Mouse (Mus musculus) liver, embryonic 12.5 days (tissue): ENCODE measurements around the gene Nsf. TPM values are rescaled to one million over a fixed set of nuclear protein-coding genes. Genes with fewer than 3 reads are reported as not detected.
"Not testable (repeated sequence)": the region's sequence is repeated elsewhere in the genome, so short reads cannot be mapped to it uniquely, and the experiment has no call there.

Experiments used
- ATAC-seq: fragments of 200-750 bp; cut with Nextera tagmentation; 2 replicates; pipeline ENCODE4 v1.8.0; 2017; ENCODE audit warnings: moderate number of reproducible peaks, mild to moderate bottlenecking, moderate library complexity
- H3K27ac ChIP-seq: fragments of 300-500 bp; sonication (generic); 2 replicates; pipeline ENCODE4 v1.5.1; 2016; ENCODE audit warnings: mild to moderate bottlenecking
- H3K27me3 ChIP-seq: fragments of 300-500 bp; sonication (generic); replicated peaks from 2 replicates; pipeline ENCODE4 v1.6.1; 2016; ENCODE audit warnings: mild to moderate bottlenecking, moderate library complexity
- H3K36me3 ChIP-seq: fragments of 300-500 bp; sonication (generic); 2 replicates; pipeline ENCODE4 v1.6.1; 2016; ENCODE audit warnings: mild to moderate bottlenecking, moderate library complexity
- H3K4me1 ChIP-seq: fragments of 300-500 bp; sonication (generic); 2 replicates; pipeline ENCODE4 v1.6.1; 2016
- H3K4me2 ChIP-seq: fragments of 300-500 bp; sonication (generic); 2 replicates; pipeline ENCODE4 v1.6.1; 2016; ENCODE audit warnings: mild to moderate bottlenecking, moderate library complexity
- H3K4me3 ChIP-seq: fragments of 300-500 bp; sonication (generic); 2 replicates; pipeline ENCODE4 v1.5.1; 2016; ENCODE audit warnings: mild to moderate bottlenecking, moderate library complexity
- H3K9ac ChIP-seq: fragments of 300-500 bp; sonication (generic); 2 replicates; pipeline ENCODE4 v1.6.1; 2016; ENCODE audit warnings: mild to moderate bottlenecking, moderate library complexity
- H3K9me3 ChIP-seq: fragments of 300-500 bp; sonication (generic); replicated peaks from 2 replicates; pipeline ENCODE4 v1.6.1; 2016; ENCODE audit warnings: mild to moderate bottlenecking, moderate library complexity
- WGBS: fragments of 180-500 bp; shearing (Covaris S2); methylation state at CpG from one replicate; pipeline ENCODE4 v1.1.7; 2016; ENCODE audit not compliant: insufficient replicate concordance; 5-methylcytosine and 5-hydroxymethylcytosine counted together
- polyA plus RNA-seq: library from polyadenylated mRNA; unstranded; fragments of >200 nt; fragmentation: Nextera tagmentation; extraction: Ambion mirVana; gene quantifications from 2 replicates; pipeline ENCODE4 v1.2.1, GENCODE M21; 2016

The Nsf gene
- 39.9 and 40.6 TPM in 2 replicates for polyA plus RNA-seq

DNA sequence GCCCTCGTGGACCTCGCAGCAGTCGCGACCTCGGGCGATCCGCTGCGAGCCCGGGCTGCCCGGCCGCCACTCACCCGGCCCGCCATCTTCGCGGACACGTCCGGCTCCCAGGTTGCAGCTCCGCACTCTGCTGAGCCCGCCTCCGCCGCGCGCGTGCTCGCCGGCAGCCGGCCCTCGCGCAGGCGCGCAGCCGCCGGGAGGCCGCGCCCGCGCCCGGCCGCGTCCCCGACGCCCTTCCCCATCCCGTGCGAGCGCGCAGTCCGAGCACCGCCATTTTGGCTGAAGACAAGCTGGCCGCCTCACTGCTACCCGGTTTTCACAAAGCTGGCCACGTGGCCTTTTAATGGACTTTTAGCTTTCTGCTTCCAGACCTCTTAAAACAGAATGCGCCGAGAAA, at the start of gene Nsf:
TSS of gene Nsf (minus strand) at position 161 of the 397 bp plus-strand sequence.
- peaks cover 28% of the 10 kb centered on the region for H3K4me1 ChIP-seq
- H3K36me3 ChIP-seq: no peaks in the 10 kb centered on the region
- under 1% methylated on average over 41 of the region's 53 CpGs for WGBS
- no peaks in the 10 kb centered on the region for H3K27me3 ChIP-seq
- H3K9me3 ChIP-seq: no peaks in the 10 kb centered on the region
- peak within 1 kb of the TSS; percentile 83 for H3K4me2 ChIP-seq
- peak within 1 kb of the TSS; percentile 69 for H3K27ac ChIP-seq
- H3K9ac ChIP-seq: peak within 1 kb of the TSS; percentile 92
- peak within 1 kb of the TSS; percentile 88 for H3K4me3 ChIP-seq
- peak; percentile 96 for ATAC-seq

GRCm38 (mm10) chr11:104003397-104003796, 49.5 kb upstream of the Nsf start:
- ATAC-seq: no peak
- H3K4me2 ChIP-seq: no peak overlapping the region
- WGBS: 53% methylated on average over 9 of the region's 9 CpGs
- no peaks in the 10 kb centered on the region; the same call in 1 of the 2 replicates for H3K27me3 ChIP-seq
- no peak overlapping the region for H3K27ac ChIP-seq
- H3K4me3 ChIP-seq: no peak overlapping the region
- no peaks in the 10 kb centered on the region for H3K9me3 ChIP-seq
- no peaks in the 10 kb centered on the region for H3K4me1 ChIP-seq
- H3K36me3 ChIP-seq: no peaks in the 10 kb centered on the region
- H3K9ac ChIP-seq: no peak overlapping the region

GRCm38 (mm10) chr11:104002191-104002590, 48.3 kb upstream of the Nsf start:
- Histone ChIP-seq H3K4me1 (no peaks in the 10 kb centered on the region), H3K4me3 (no peak overlapping the region), H3K4me2 (no peak overlapping the region), H3K9me3 (no peaks in the 10 kb centered on the region), H3K9ac (no peak overlapping the region), H3K36me3 (no peaks in the 10 kb centered on the region), H3K27me3 (no peaks in the 10 kb centered on the region; the same call in 1 of the 2 replicates), H3K27ac (no peak overlapping the region)
- 58% methylated on average over 5 of the region's 5 CpGs for WGBS
- ATAC-seq: no peak

- ATAC-seq: no peak
- Histone ChIP-seq H3K4me3 (no peak overlapping the region), H3K27ac (no peak overlapping the region), H3K9me3 (no peaks in the 10 kb centered on the region), H3K9ac (no peak overlapping the region), H3K27me3 (no peaks in the 10 kb centered on the region; the same call in 1 of the 2 replicates), H3K4me2 (no peak overlapping the region), H3K4me1 (no peaks in the 10 kb centered on the region), H3K36me3 (no peaks in the 10 kb centered on the region)
- WGBS: 45% methylated on average over 12 of the region's 12 CpGs
These were observed 47.6 kb upstream of the Nsf start for GRCm38 (mm10) chr11:104001395-104001955.

DNA sequence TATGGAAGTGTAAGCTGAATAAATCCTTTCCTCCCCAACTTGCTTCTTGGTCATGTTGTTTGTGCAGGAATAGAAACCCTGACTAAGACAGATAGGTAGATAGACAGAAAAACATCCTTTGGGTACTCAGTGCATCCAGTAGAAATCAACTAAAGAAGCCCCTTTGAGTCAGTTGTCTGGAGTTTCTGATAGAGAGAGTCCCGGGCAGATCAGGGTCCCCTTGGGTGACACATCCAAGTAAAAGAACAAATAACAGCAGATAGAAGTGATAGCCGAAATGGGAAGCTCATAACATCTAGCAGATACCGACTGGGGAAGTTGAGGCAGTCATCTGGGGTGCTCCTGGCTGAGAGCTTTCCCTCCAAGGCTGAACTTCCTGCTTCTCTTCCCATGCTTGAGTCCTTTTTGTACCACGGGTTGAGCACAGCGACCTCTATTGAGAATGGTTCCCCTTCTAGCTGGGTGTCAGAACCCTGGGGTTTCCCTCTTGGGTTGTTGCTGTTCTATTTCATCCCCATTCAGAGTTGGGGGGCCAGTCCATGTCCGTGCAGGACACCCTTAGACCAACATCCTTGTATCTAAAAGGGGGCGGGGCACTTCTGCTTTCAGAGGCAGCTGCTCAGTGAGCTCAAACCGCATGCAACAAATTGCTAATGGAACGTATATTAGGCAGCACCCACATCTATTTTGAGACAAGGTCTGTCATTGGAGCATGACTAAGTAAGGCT, 47.0 kb upstream of the Nsf start:
- no peaks in the 10 kb centered on the region for H3K36me3 ChIP-seq
- H3K4me1 ChIP-seq: no peaks in the 10 kb centered on the region
- no peak overlapping the region for H3K4me3 ChIP-seq
- H3K9me3 ChIP-seq: no peaks in the 10 kb centered on the region
- WGBS: 29% methylated on average over 9 of the region's 9 CpGs
- no peak overlapping the region for H3K27ac ChIP-seq
- no peak overlapping the region for H3K4me2 ChIP-seq
- H3K27me3 ChIP-seq: no peaks in the 10 kb centered on the region; the same call in 1 of the 2 replicates
- no peak for ATAC-seq
- no peak overlapping the region for H3K9ac ChIP-seq

GRCm38 (mm10) chr11:103998737-103999136, 44.9 kb upstream of the Nsf start:
- no peaks in the 10 kb centered on the region for H3K36me3 ChIP-seq
- WGBS: 64% methylated on average over 5 of the region's 5 CpGs
- H3K9ac ChIP-seq: no peak overlapping the region
- H3K4me2 ChIP-seq: no peak overlapping the region
- H3K27me3 ChIP-seq: no peaks in the 10 kb centered on the region; the same call in 1 of the 2 replicates
- no peak overlapping the region for H3K27ac ChIP-seq
- no peak overlapping the region for H3K4me3 ChIP-seq
- no peaks in the 10 kb centered on the region for H3K4me1 ChIP-seq
- no peak for ATAC-seq
- H3K9me3 ChIP-seq: no peaks in the 10 kb centered on the region

DNA sequence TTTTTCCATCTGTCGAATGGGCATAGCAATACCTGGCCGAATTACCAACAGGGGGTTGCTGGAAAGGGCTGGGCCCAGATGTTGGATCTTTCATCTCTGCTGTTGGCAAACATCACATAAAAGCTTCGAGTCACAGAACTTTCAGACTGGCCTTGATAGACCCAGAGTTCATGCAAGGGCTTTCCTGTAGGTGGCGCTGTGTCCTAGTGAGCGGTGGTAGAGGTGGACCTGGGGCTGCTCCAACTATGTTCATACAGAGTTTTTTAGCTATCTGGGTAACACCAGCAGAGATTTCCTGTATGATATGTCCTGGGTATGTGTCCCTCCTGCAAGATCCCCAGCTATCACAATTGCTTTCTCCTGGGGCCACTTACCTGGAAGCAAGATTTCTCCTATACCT, 43.5 kb upstream of the Nsf start:
- H3K36me3 ChIP-seq: no peaks in the 10 kb centered on the region
- ATAC-seq: no peak
- H3K9ac ChIP-seq: no peak overlapping the region
- no peak overlapping the region for H3K4me3 ChIP-seq
- no peak overlapping the region for H3K4me2 ChIP-seq
- H3K27ac ChIP-seq: no peak overlapping the region
- 11% methylated on average over 5 of the region's 5 CpGs for WGBS
- H3K4me1 ChIP-seq: no peaks in the 10 kb centered on the region
- no peaks in the 10 kb centered on the region; the same call in 1 of the 2 replicates for H3K27me3 ChIP-seq
- H3K9me3 ChIP-seq: no peaks in the 10 kb centered on the region

- Histone ChIP-seq H3K4me2 (no peak overlapping the region), H3K27me3 (no peaks in the 10 kb centered on the region), H3K27ac (no peak overlapping the region), H3K9ac (no peak overlapping the region), H3K36me3 (no peaks in the 10 kb centered on the region), H3K4me3 (no peak overlapping the region), H3K9me3 (no peaks in the 10 kb centered on the region), H3K4me1 (no peaks in the 10 kb centered on the region)
- no peak for ATAC-seq
- WGBS: 50% methylated on average over 4 of the region's 4 CpGs
These were observed 38.8 kb upstream of the Nsf start for GRCm38 (mm10) chr11:103992638-103993037.

DNA sequence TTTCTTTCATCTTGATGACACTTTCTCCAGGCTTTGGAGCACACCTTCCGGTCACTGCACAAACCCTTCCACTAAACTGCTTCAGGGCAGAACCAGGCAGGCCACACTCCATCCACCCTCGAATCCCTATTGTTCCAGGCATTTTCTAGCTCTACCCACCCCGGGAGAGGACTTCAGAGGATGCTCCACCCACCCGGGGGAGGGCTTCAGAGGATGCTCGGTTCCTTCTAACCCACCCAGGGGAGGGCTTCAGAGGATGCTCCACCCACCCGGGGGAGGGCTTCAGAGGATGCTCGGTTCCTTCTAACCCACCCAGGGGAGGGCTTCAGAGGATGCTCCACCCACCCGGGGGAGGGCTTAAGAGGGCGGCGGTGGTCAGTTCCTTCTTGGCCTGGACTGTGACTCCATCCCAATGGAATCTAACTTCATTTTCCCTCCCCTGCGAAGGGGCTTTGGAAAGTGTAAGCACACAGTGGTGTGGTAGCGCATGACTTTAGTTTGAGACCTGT, 36.2 kb upstream of the Nsf start:
- H3K9ac ChIP-seq, H3K36me3 ChIP-seq, H3K9me3 ChIP-seq, H3K4me2 ChIP-seq, H3K27ac ChIP-seq, H3K27me3 ChIP-seq, H3K4me1 ChIP-seq, H3K4me3 ChIP-seq: not testable (repeated sequence)
- peak; percentile 70 for ATAC-seq
- 27% methylated on average over 12 of the region's 12 CpGs for WGBS

DNA sequence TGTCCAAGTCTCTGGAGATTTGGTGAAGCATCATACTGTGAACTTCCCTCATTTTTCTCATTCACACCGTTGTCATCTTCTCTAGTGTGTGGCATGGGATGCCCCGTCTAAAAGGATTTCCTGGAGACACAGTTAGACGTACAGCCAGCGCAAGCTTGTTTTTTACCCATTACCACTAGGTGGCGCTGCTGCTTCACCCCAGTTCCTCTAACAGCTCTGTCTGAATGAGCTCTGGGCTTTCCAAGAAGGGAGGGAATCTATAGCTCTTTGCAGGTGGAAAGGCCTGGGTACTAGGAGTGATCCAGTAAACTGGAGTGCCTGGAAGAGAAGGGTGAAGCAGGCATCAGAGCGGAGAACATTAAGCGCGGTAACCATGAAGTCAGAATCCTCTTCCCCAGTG, 33.6 kb upstream of the Nsf start:
- no peak overlapping the region for H3K4me3 ChIP-seq
- no peaks in the 10 kb centered on the region for H3K9me3 ChIP-seq
- no peak overlapping the region for H3K9ac ChIP-seq
- H3K27me3 ChIP-seq: no peaks in the 10 kb centered on the region
- H3K27ac ChIP-seq: no peak overlapping the region
- H3K4me1 ChIP-seq: no peaks in the 10 kb centered on the region
- ATAC-seq: peak; percentile 15; the same call in 1 of the 2 replicates
- H3K4me2 ChIP-seq: no peak overlapping the region
- WGBS: 37% methylated on average over 8 of the region's 8 CpGs
- H3K36me3 ChIP-seq: peaks cover 30% of the 10 kb centered on the region

- Histone ChIP-seq H3K36me3 (peaks cover 61% of the 10 kb centered on the region), H3K27me3 (no peaks in the 10 kb centered on the region), H3K4me3 (no peak overlapping the region), H3K9me3 (no peaks in the 10 kb centered on the region), H3K9ac (no peak overlapping the region), H3K4me1 (no peaks in the 10 kb centered on the region), H3K4me2 (no peak overlapping the region), H3K27ac (no peak overlapping the region)
- ATAC-seq: no peak
- WGBS: 38% methylated on average over 5 of the region's 5 CpGs
These were observed 30.2 kb upstream of the Nsf start for GRCm38 (mm10) chr11:103984067-103984466.

DNA sequence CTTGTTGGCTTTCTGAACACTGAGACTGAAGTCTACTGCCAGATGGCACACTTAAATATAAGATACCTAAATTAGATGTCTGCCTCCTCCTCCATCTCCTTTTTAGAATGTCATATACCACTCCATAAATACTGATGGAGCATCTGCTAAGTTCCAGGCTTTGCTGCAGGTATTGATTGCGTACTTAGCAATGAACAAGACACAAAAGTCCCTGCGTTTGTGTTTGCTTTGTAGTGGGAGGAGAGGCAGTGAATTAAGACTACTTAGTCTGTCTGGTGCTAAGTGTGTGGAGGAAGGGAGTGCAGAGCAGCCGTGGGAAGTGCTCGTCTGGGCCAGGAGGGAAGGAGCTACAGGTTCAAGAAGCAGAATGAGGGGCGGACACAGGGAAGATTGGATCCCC, 28.0 kb upstream of the Nsf start:
- 75% methylated on average over 5 of the region's 5 CpGs for WGBS
- no peaks in the 10 kb centered on the region for H3K4me1 ChIP-seq
- H3K27ac ChIP-seq: no peak overlapping the region
- no peak overlapping the region for H3K4me2 ChIP-seq
- no peaks in the 10 kb centered on the region for H3K9me3 ChIP-seq
- no peak overlapping the region for H3K4me3 ChIP-seq
- no peak overlapping the region for H3K9ac ChIP-seq
- no peak for ATAC-seq
- H3K27me3 ChIP-seq: no peaks in the 10 kb centered on the region
- H3K36me3 ChIP-seq: peaks cover 78% of the 10 kb centered on the region
